Mouse (Mus musculus) MEL (cell line): Measurements from ENCODE around the gene Esam.

Source experiments
- CTCF ChIP-seq, 3 experiments: IDR thresholded peaks in 2 of 3; conservative IDR thresholded peaks in 1 of 3; 2 replicates each; pipeline ENCODE4 v1.5.1; 2011 to 2012; ENCODE audit warnings: low read length in 3 of 3, low read depth in 2 of 3, mild to moderate bottlenecking in 2 of 3, improper control_type of control experiment in 1 of 3, inconsistent platforms in 1 of 3, mixed read lengths in 1 of 3, moderate library complexity in 1 of 3; ENCODE audit not compliant: control insufficient read depth in 1 of 3, insufficient read depth in 1 of 3, poor library complexity in 1 of 3, severe bottlenecking in 1 of 3
- E2F4 ChIP-seq: IDR thresholded peaks from 2 replicates; pipeline ENCODE4 v1.6.1; 2011; ENCODE audit warnings: low read depth, low read length, improper control_type of control experiment, borderline replicate concordance
- ETS1 ChIP-seq: IDR thresholded peaks from 2 replicates; pipeline ENCODE4 v1.6.1; 2012; ENCODE audit warnings: low read depth, mild to moderate bottlenecking, inconsistent platforms, low read length, improper control_type of control experiment, moderate library complexity
- NELFE ChIP-seq: IDR thresholded peaks from 2 replicates; pipeline ENCODE4 v1.6.1; 2011; ENCODE audit warnings: low read depth, low read length, improper control_type of control experiment
- NRF1 ChIP-seq: IDR thresholded peaks from 2 replicates; pipeline ENCODE4 v1.6.1; 2014; ENCODE audit warnings: low read depth, mild to moderate bottlenecking, inconsistent platforms, low read length, improper control_type of control experiment, moderate library complexity; ENCODE audit not compliant: poor library complexity, insufficient read depth, severe bottlenecking
- POLR2AphosphoS5 ChIP-seq: IDR thresholded peaks from 2 replicates; pipeline ENCODE4 v1.6.1; 2012; ENCODE audit warnings: low read depth, borderline replicate concordance, mild to moderate bottlenecking, inconsistent platforms, low read length, moderate library complexity, mixed read lengths
- SMC3 ChIP-seq: IDR thresholded peaks from 2 replicates; pipeline ENCODE4 v1.6.1; 2011; ENCODE audit warnings: low read depth, low read length, improper control_type of control experiment
- TBP ChIP-seq: IDR thresholded peaks from 2 replicates; pipeline ENCODE4 v1.8.0; 2011; ENCODE audit warnings: low read depth, low read length, improper control_type of control experiment
- USF1 ChIP-seq: IDR thresholded peaks from 2 replicates; pipeline ENCODE4 v1.6.1; 2014; ENCODE audit warnings: low read depth, mild to moderate bottlenecking, inconsistent platforms, low read length, improper control_type of control experiment, moderate library complexity

- TF ChIP-seq USF1 (no peak), ETS1 (no peak), TBP (no peak), E2F4 (no peak), NRF1 (no peak), CTCF (IDR thresholded peaks at IDR 0.05 in 2 of 3, conservative IDR thresholded peaks at IDR 0.05 in 1 of 3; ENCODE audit: control insufficient read depth in 1 of 3, insufficient read depth in 1 of 3, low read depth in 2 of 3, low read length in 3 of 3, poor library complexity in 1 of 3, severe bottlenecking in 1 of 3) (no peak), NELFE (no peak), SMC3 (no peak), POLR2AphosphoS5 (no peak)
These were observed 7.9 kb upstream of the Esam start for GRCm38 (mm10) chr9:37519995-37520394.
